Mouse (Mus musculus): Measurements from ENCODE around the gene Pcgf5. TPM values are rescaled to one million over a fixed set of nuclear protein-coding genes. Genes with fewer than 3 reads are reported as not detected.
A peak's percentile ranks its signal among the peaks of the same experiment; 100 is the strongest.
"Not testable (repeated sequence)": the region's sequence is repeated elsewhere in the genome, so short reads cannot be mapped to it uniquely, and the experiment has no call there.

Pcgf5 gene
- polyA plus RNA-seq, 1 experiment, result not detected

- H3K4me1 ChIP-seq (ENCODE audit: control insufficient read depth, insufficient read depth, low read length), result no peaks in the 10 kb centered on the region
- no peak overlapping the region for H3K4me3 ChIP-seq (ENCODE audit: insufficient read depth, low read depth, low read length)
- H3K27ac ChIP-seq (ENCODE audit: insufficient read depth, low read depth, low read length), result no peak overlapping the region
- whole genome bisulfite sequencing, result 90% methylated on average over 3 of the region's 3 CpGs
- TF ChIP-seq POLR2A (IDR thresholded peaks at IDR 0.05; ENCODE audit: insufficient read depth, low read depth, low read length), result no peak
- TF ChIP-seq CTCF (IDR thresholded peaks at IDR 0.05; ENCODE audit: insufficient read depth, low read depth, low read length), result no peak
Observed at GRCm38 (mm10) chr19:36450997-36451608, 103.0 kb downstream of the Pcgf5 start.

DNA sequence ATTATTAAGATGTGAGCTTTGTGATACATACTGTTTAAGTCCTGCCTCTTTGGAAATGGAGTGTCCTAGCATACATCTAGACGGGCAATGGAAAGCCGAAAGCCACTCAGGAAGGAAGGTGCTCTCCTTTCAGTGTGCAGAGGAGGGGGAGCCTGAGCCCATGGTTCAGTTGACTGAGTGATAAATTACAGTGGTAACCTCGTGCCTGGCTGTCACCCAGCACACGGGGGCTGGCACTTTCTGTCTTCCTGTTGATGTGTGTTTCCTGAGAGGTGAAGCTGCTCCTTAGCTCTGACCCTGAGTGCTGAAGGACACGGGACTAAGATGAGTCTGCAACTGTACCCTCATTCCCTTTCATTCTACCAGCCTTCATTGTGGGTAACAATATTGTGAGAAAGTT, 103.6 kb downstream of the Pcgf5 start:
- TF ChIP-seq CTCF (IDR thresholded peaks at IDR 0.05; ENCODE audit: insufficient read depth, low read depth, low read length) (no peak), POLR2A (IDR thresholded peaks at IDR 0.05; ENCODE audit: insufficient read depth, low read depth, low read length) (no peak)
- WGBS, result 59% methylated on average over 5 of the region's 5 CpGs
- no peaks in the 10 kb centered on the region for H3K4me1 ChIP-seq (ENCODE audit: control insufficient read depth, insufficient read depth, low read length)
- no peak overlapping the region for H3K27ac ChIP-seq (ENCODE audit: insufficient read depth, low read depth, low read length)
- H3K4me3 ChIP-seq (ENCODE audit: insufficient read depth, low read depth, low read length), result no peak overlapping the region

DNA sequence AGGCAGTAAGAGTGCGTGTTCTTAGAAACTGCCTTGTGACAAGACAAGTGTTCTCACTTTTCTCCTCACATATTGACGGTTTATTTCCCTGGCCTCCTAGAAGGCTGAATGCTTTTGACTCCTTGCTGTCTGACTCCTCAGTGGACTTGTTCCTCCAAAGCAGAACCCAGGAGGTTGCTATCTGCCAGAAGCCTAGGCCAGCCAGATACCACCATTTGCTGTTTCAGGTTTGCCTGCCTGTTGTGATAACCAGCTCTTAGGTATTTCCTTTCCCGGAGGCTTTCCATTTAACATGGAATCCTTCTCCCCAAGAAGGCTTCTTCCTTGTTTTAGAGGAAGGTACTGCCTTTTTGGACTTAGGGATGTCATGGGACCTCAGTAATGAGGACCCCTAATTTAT, 104.1 kb downstream of the Pcgf5 start:
- 83% methylated on average over 3 of the region's 3 CpGs for WGBS
- H3K4me3 ChIP-seq (ENCODE audit: insufficient read depth, low read depth, low read length); H3K27ac ChIP-seq (ENCODE audit: insufficient read depth, low read depth, low read length); H3K4me1 ChIP-seq (ENCODE audit: control insufficient read depth, insufficient read depth, low read length): not testable (repeated sequence)

DNA sequence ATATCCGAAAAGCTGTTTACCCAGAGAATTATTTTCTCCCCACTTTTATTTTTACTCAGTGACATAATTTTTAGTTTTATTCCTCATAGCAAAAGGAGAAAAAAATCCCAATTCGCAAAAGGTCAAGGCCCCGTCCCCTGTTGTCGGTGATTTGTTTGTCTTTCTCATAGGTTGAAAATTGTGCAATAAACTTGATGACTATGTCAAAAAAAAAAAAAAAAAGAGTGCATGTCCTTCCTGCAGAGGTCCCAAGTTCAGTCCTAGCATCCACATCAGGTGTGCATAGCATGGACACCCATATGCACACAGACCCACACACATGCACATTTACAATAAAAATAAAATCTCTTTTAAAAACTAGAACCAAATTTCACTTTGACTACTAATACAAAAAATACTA, 105.3 kb downstream of the Pcgf5 start:
- TF ChIP-seq CTCF (IDR thresholded peaks at IDR 0.05; ENCODE audit: insufficient read depth, low read depth, low read length) (no peak), POLR2A (IDR thresholded peaks at IDR 0.05; ENCODE audit: insufficient read depth, low read depth, low read length) (no peak)
- H3K4me1 ChIP-seq (ENCODE audit: control insufficient read depth, insufficient read depth, low read length), result no peaks in the 10 kb centered on the region

GRCm38 (mm10) chr19:36470106-36470505, 122.0 kb downstream of the Pcgf5 start:
- no peak overlapping the region for H3K27ac ChIP-seq (ENCODE audit: insufficient read depth, low read depth, low read length)
- WGBS, result 22% methylated on average over 6 of the region's 6 CpGs
- no peaks in the 10 kb centered on the region for H3K4me1 ChIP-seq (ENCODE audit: control insufficient read depth, insufficient read depth, low read length)

More for the DNA sequence above, 105.3 kb downstream of the Pcgf5 start:
- 97% methylated on average over 4 of the region's 4 CpGs for whole genome bisulfite sequencing
- Histone ChIP-seq H3K4me3 (ENCODE audit: insufficient read depth, low read depth, low read length) (no peak overlapping the region), H3K27ac (ENCODE audit: insufficient read depth, low read depth, low read length) (no peak overlapping the region)

DNA sequence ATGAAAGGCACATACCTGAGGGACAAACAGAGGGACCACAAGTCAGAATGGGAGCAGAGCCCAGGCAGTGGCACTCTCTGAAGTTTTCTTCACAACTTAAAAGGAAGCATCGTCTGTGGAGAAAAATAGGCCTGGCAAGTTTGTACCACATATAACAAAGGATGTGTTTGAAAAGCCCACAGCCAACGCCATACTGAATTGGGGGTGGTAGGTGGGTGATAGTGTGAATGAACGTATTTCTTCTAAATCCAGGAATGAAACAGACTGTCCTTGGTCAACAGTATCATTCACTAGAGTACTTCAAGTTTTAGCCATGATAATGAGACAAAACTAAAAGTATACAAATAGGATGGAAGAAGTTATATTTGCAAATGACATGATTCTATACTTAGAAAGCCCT, 123.2 kb downstream of the Pcgf5 start:
- TF ChIP-seq CTCF (IDR thresholded peaks at IDR 0.05; ENCODE audit: insufficient read depth, low read depth, low read length) (no peak), POLR2A (IDR thresholded peaks at IDR 0.05; ENCODE audit: insufficient read depth, low read depth, low read length) (no peak)
- no peak overlapping the region for H3K27ac ChIP-seq (ENCODE audit: insufficient read depth, low read depth, low read length)
- WGBS, result 54% methylated on average over 3 of the region's 3 CpGs

More at GRCm38 (mm10) chr19:36470106-36470505, 122.0 kb downstream of the Pcgf5 start:
- no peak for TF ChIP-seq CTCF (IDR thresholded peaks at IDR 0.05; ENCODE audit: insufficient read depth, low read depth, low read length)
- no peak for TF ChIP-seq POLR2A (IDR thresholded peaks at IDR 0.05; ENCODE audit: insufficient read depth, low read depth, low read length)
- H3K4me3 ChIP-seq (ENCODE audit: insufficient read depth, low read depth, low read length), result no peak overlapping the region

GRCm38 (mm10) chr19:36476596-36476995, 128.5 kb downstream of the Pcgf5 start:
- TF ChIP-seq POLR2A (IDR thresholded peaks at IDR 0.05; ENCODE audit: insufficient read depth, low read depth, low read length) (no peak), CTCF (IDR thresholded peaks at IDR 0.05; ENCODE audit: insufficient read depth, low read depth, low read length) (no peak)
- Histone ChIP-seq H3K4me3 (ENCODE audit: insufficient read depth, low read depth, low read length) (no peak overlapping the region), H3K27ac (ENCODE audit: insufficient read depth, low read depth, low read length) (no peak overlapping the region), H3K4me1 (ENCODE audit: control insufficient read depth, insufficient read depth, low read length) (peaks cover 13% of the 10 kb centered on the region)
- WGBS, result 91% methylated on average over 4 of the region's 4 CpGs

More for the DNA sequence above, 123.2 kb downstream of the Pcgf5 start:
- Histone ChIP-seq H3K4me1 (ENCODE audit: control insufficient read depth, insufficient read depth, low read length) (peaks cover 2% of the 10 kb centered on the region; the same call in 1 of the 2 replicates), H3K4me3 (ENCODE audit: insufficient read depth, low read depth, low read length) (no peak overlapping the region)

GRCm38 (mm10) chr19:36477151-36477550, 129.0 kb downstream of the Pcgf5 start:
- H3K27ac ChIP-seq (ENCODE audit: insufficient read depth, low read depth, low read length), result no peak overlapping the region
- 14% methylated on average over 9 of the region's 9 CpGs for WGBS
- no peak for TF ChIP-seq POLR2A (IDR thresholded peaks at IDR 0.05; ENCODE audit: insufficient read depth, low read depth, low read length)
- TF ChIP-seq CTCF (IDR thresholded peaks at IDR 0.05; ENCODE audit: insufficient read depth, low read depth, low read length), result no peak
- H3K4me1 ChIP-seq (ENCODE audit: control insufficient read depth, insufficient read depth, low read length), result peaks cover 13% of the 10 kb centered on the region
- peak overlapping the region; percentile 4; the same call in 1 of the 2 replicates for H3K4me3 ChIP-seq (ENCODE audit: insufficient read depth, low read depth, low read length)

GRCm38 (mm10) chr19:36477684-36478083, 129.6 kb downstream of the Pcgf5 start:
- Histone ChIP-seq H3K27ac (ENCODE audit: insufficient read depth, low read depth, low read length) (peak overlapping the region; percentile 19; the same call in 1 of the 2 replicates), H3K4me3 (ENCODE audit: insufficient read depth, low read depth, low read length) (peak overlapping the region; percentile 4; the same call in 1 of the 2 replicates), H3K4me1 (ENCODE audit: control insufficient read depth, insufficient read depth, low read length) (peaks cover 13% of the 10 kb centered on the region)
- WGBS, result 42% methylated on average over 5 of the region's 5 CpGs
- no peak for TF ChIP-seq CTCF (IDR thresholded peaks at IDR 0.05; ENCODE audit: insufficient read depth, low read depth, low read length)
- no peak for TF ChIP-seq POLR2A (IDR thresholded peaks at IDR 0.05; ENCODE audit: insufficient read depth, low read depth, low read length)
